Mouse (Mus musculus) liver, embryonic 12.5 days (tissue): ENCODE data around the gene Asb2. TPM values are rescaled to one million over a fixed set of nuclear protein-coding genes. Genes with fewer than 3 reads are reported as not detected.

Experiments
- ATAC-seq: fragments of 200-750 bp; cut with Nextera tagmentation; 2 replicates; pipeline ENCODE4 v1.8.0; 2017; ENCODE audit warnings: moderate number of reproducible peaks, mild to moderate bottlenecking, moderate library complexity
- H3K27ac ChIP-seq: fragments of 300-500 bp; sonication (generic); 2 replicates; pipeline ENCODE4 v1.5.1; 2016; ENCODE audit warnings: mild to moderate bottlenecking
- H3K27me3 ChIP-seq: fragments of 300-500 bp; sonication (generic); replicated peaks from 2 replicates; pipeline ENCODE4 v1.6.1; 2016; ENCODE audit warnings: mild to moderate bottlenecking, moderate library complexity
- H3K36me3 ChIP-seq: fragments of 300-500 bp; sonication (generic); 2 replicates; pipeline ENCODE4 v1.6.1; 2016; ENCODE audit warnings: mild to moderate bottlenecking, moderate library complexity
- H3K4me1 ChIP-seq: fragments of 300-500 bp; sonication (generic); 2 replicates; pipeline ENCODE4 v1.6.1; 2016
- H3K4me2 ChIP-seq: fragments of 300-500 bp; sonication (generic); 2 replicates; pipeline ENCODE4 v1.6.1; 2016; ENCODE audit warnings: mild to moderate bottlenecking, moderate library complexity
- H3K4me3 ChIP-seq: fragments of 300-500 bp; sonication (generic); 2 replicates; pipeline ENCODE4 v1.5.1; 2016; ENCODE audit warnings: mild to moderate bottlenecking, moderate library complexity
- H3K9ac ChIP-seq: fragments of 300-500 bp; sonication (generic); 2 replicates; pipeline ENCODE4 v1.6.1; 2016; ENCODE audit warnings: mild to moderate bottlenecking, moderate library complexity
- H3K9me3 ChIP-seq: fragments of 300-500 bp; sonication (generic); replicated peaks from 2 replicates; pipeline ENCODE4 v1.6.1; 2016; ENCODE audit warnings: mild to moderate bottlenecking, moderate library complexity
- WGBS: fragments of 180-500 bp; shearing (Covaris S2); methylation state at CpG from one replicate; pipeline ENCODE4 v1.1.7; 2016; ENCODE audit not compliant: insufficient replicate concordance; 5-methylcytosine and 5-hydroxymethylcytosine counted together
- polyA plus RNA-seq: library from polyadenylated mRNA; unstranded; fragments of >200 nt; fragmentation: Nextera tagmentation; extraction: Ambion mirVana; gene quantifications from 2 replicates; pipeline ENCODE4 v1.2.1, GENCODE M21; 2016

Gene Asb2
- polyA plus RNA-seq, 1 experiment from 2014 or later: 1.1 TPM

GRCm38 (mm10) chr12:103313871-103314639 is 41.7 kb downstream of the Asb2 start:
- Histone ChIP-seq H3K27ac (no peak overlapping the region), H3K36me3 (no peaks in the 10 kb centered on the region), H3K27me3 (peaks cover 53% of the 10 kb centered on the region), H3K4me1 (no peaks in the 10 kb centered on the region), H3K4me2 (no peak overlapping the region), H3K4me3 (no peak overlapping the region), H3K9ac (no peak overlapping the region), H3K9me3 (0 out of 2 replicates have a peak, but pooled peaks cover 8% of the 10 kb centered on the region)
- 63% methylated on average over 21 of the region's 21 CpGs for WGBS
- ATAC-seq: no peak

DNA sequence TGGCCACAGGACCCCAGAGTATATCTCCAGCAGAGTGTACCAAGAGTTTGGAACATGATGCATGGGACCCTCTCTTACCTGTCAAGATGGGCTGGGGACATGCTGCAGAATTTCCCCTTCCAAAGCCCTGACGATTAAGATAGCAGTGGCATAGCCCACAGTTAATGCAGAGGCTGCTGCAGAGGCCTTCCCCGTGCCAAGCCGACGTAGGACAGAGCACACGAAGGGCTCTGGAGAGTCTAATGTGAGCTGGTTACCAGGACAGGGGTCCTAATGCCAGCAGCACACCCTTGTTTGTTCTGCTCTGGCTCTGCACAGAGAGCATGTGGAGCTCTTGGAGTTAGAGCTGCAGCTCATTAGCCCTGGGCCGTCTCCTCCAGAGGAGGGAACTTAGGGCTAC is 42.5 kb downstream of the Asb2 start:
- H3K4me3 ChIP-seq: no peak overlapping the region
- H3K4me1 ChIP-seq: no peaks in the 10 kb centered on the region
- WGBS: 72% methylated on average over 6 of the region's 6 CpGs
- no peaks in the 10 kb centered on the region for H3K36me3 ChIP-seq
- ATAC-seq: no peak
- 0 out of 2 replicates have a peak, but pooled peaks cover 8% of the 10 kb centered on the region for H3K9me3 ChIP-seq
- no peak overlapping the region for H3K9ac ChIP-seq
- no peak overlapping the region for H3K27ac ChIP-seq
- no peak overlapping the region for H3K4me2 ChIP-seq
- peaks cover 53% of the 10 kb centered on the region for H3K27me3 ChIP-seq

- H3K4me1 ChIP-seq: no peaks in the 10 kb centered on the region
- no peak for ATAC-seq
- H3K36me3 ChIP-seq: no peaks in the 10 kb centered on the region
- H3K27me3 ChIP-seq: peaks cover 45% of the 10 kb centered on the region
- H3K9ac ChIP-seq: no peak overlapping the region
- no peak overlapping the region for H3K4me3 ChIP-seq
- WGBS: 63% methylated on average over 8 of the region's 8 CpGs
- H3K9me3 ChIP-seq: 0 out of 2 replicates have a peak, but pooled peaks cover 8% of the 10 kb centered on the region
- H3K27ac ChIP-seq: no peak overlapping the region
- H3K4me2 ChIP-seq: no peak overlapping the region
Measured at GRCm38 (mm10) chr12:103311921-103312320, 43.9 kb downstream of the Asb2 start.

GRCm38 (mm10) chr12:103310744-103311267 is 45.0 kb downstream of the Asb2 start, which contains the start of gene Fam181a:
Fam181a (plus strand) TSS chr12:103310975.
- Histone ChIP-seq H3K27ac (no peak within 1 kb of the TSS), H3K4me1 (no peaks in the 10 kb centered on the region), H3K36me3 (no peaks in the 10 kb centered on the region), H3K4me3 (no peak within 1 kb of the TSS), H3K27me3 (peaks cover 34% of the 10 kb centered on the region), H3K9ac (no peak within 1 kb of the TSS), H3K4me2 (no peak within 1 kb of the TSS), H3K9me3 (0 out of 2 replicates have a peak, but pooled peaks cover 8% of the 10 kb centered on the region)
- WGBS: 43% methylated on average over 2 of the region's 2 CpGs
- ATAC-seq: no peak

GRCm38 (mm10) chr12:103306720-103307119 is 49.1 kb downstream of the Asb2 start:
- no peak for ATAC-seq
- Histone ChIP-seq H3K4me1 (no peaks in the 10 kb centered on the region), H3K4me3 (no peak overlapping the region), H3K9ac (no peak overlapping the region), H3K36me3 (no peaks in the 10 kb centered on the region), H3K27me3 (no peaks in the 10 kb centered on the region), H3K4me2 (no peak overlapping the region), H3K9me3 (0 out of 2 replicates have a peak, but pooled peaks cover 8% of the 10 kb centered on the region), H3K27ac (no peak overlapping the region)
- 23% methylated on average over 3 of the region's 3 CpGs for WGBS

DNA sequence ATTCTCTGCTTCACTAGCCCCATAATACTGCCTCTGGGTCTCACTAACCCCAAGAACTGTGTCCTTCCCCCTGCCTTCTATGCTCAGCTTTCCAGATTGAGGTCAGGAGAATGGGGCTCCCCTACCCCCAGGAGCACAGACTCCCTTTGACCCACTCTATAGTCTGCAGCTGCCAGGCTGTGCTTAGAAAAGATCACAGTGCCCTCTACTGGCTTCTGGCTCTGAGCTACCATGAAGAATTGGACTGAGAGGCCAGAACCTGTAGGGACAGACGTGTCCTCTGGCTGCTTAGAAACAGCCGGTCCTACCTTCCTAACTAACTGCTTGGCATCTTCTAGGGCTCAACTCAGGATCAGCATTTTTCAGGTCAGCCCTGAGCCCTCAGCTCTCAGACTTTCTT is 49.6 kb downstream of the Asb2 start:
- Histone ChIP-seq H3K27ac (no peak overlapping the region), H3K4me1 (no peaks in the 10 kb centered on the region), H3K9ac (no peak overlapping the region), H3K4me2 (no peak overlapping the region), H3K36me3 (no peaks in the 10 kb centered on the region), H3K27me3 (no peaks in the 10 kb centered on the region), H3K4me3 (no peak overlapping the region), H3K9me3 (0 out of 2 replicates have a peak, but pooled peaks cover 8% of the 10 kb centered on the region)
- 21% methylated on average over 2 of the region's 2 CpGs for WGBS
- ATAC-seq: no peak

DNA sequence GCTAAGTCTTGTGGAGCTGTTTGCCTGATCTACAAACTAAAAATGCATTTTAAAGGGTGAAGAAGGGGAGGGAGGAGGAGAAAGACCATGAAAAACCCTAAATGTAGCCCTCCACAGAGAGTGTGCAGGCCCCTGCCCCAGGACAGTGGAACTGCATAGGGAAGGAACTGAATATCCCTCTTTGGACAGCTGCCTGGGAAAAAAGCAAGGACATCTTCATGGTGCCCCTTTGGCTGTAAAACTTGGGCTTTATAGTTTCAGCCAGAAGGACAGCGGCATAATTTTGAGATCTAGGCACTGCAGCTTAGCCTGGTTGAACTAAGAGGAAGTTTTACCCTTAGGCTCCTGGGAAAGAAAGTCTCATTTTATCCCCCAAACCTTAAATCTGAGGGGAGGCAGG is 52.8 kb downstream of the Asb2 start:
- H3K27me3 ChIP-seq: no peaks in the 10 kb centered on the region
- H3K36me3 ChIP-seq: no peaks in the 10 kb centered on the region
- ATAC-seq: no peak
- H3K27ac ChIP-seq: no peak overlapping the region
- H3K9me3 ChIP-seq: no peaks in the 10 kb centered on the region
- WGBS: 88% methylated on average over 1 of the region's 1 CpGs
- no peak overlapping the region for H3K4me3 ChIP-seq
- H3K9ac ChIP-seq: no peak overlapping the region
- no peak overlapping the region for H3K4me2 ChIP-seq
- H3K4me1 ChIP-seq: no peaks in the 10 kb centered on the region

DNA sequence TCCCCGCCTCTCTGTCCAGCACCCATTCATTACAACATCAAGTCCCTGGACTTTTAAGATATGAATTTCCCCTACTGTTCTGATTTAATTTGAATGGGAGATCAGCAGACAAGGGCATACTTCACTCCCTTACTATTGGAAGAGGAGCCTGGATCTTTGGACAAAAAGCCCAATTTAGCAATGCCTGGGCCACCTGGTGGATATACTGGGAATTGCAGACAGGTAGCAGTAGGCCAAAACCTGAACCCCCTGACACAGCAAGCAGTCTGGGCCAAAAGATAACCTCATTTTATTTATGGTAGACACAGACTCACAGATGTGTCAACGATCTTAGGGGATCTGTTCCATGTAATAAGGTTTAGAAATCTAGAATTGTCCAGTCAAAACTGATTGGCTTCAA is 54.2 kb downstream of the Asb2 start:
- no peaks in the 10 kb centered on the region for H3K27me3 ChIP-seq
- ATAC-seq: no peak
- H3K4me3 ChIP-seq: no peak overlapping the region
- no peak overlapping the region for H3K4me2 ChIP-seq
- no peak overlapping the region for H3K27ac ChIP-seq
- WGBS: 40% methylated on average over 2 of the region's 2 CpGs
- H3K36me3 ChIP-seq: no peaks in the 10 kb centered on the region
- H3K9ac ChIP-seq: no peak overlapping the region
- no peaks in the 10 kb centered on the region for H3K4me1 ChIP-seq
- no peaks in the 10 kb centered on the region for H3K9me3 ChIP-seq

DNA sequence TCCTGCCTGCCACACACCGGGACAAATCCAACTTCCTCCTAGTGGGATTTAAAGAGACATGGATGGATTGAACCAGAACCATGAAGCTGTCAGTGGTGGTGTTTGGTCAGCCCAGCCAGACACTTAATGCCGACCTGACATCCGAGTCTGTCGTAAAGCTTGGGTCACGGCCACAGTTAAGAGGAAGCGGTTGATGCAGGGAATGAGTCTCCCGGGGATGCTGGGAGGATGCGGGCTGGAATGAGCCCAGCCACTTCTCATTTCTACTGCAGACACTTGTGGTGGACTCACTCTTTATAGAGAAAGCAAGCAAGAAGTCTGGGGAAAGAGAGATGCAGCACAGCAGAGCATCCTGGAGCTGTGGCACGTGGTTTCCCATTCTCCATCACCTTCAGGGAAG is 55.3 kb downstream of the Asb2 start:
- Histone ChIP-seq H3K9me3 (no peaks in the 10 kb centered on the region), H3K4me1 (no peaks in the 10 kb centered on the region), H3K4me3 (no peak overlapping the region), H3K36me3 (no peaks in the 10 kb centered on the region), H3K4me2 (no peak overlapping the region), H3K27me3 (no peaks in the 10 kb centered on the region), H3K27ac (no peak overlapping the region), H3K9ac (no peak overlapping the region)
- 60% methylated on average over 9 of the region's 9 CpGs for WGBS
- ATAC-seq: no peak

GRCm38 (mm10) chr12:103296292-103296691 is 59.5 kb downstream of the Asb2 start:
- ATAC-seq: no peak
- no peak overlapping the region for H3K4me2 ChIP-seq
- H3K27ac ChIP-seq: no peak overlapping the region
- no peaks in the 10 kb centered on the region for H3K36me3 ChIP-seq
- no peaks in the 10 kb centered on the region for H3K27me3 ChIP-seq
- no peak overlapping the region for H3K9ac ChIP-seq
- H3K4me1 ChIP-seq: no peaks in the 10 kb centered on the region
- no peak overlapping the region for H3K4me3 ChIP-seq
- 30% methylated on average over 4 of the region's 4 CpGs for WGBS
- H3K9me3 ChIP-seq: no peaks in the 10 kb centered on the region

- Histone ChIP-seq H3K9ac (no peak overlapping the region), H3K36me3 (no peaks in the 10 kb centered on the region), H3K4me2 (no peak overlapping the region), H3K27ac (no peak overlapping the region), H3K4me1 (no peaks in the 10 kb centered on the region), H3K4me3 (no peak overlapping the region), H3K27me3 (no peaks in the 10 kb centered on the region), H3K9me3 (no peaks in the 10 kb centered on the region)
- no peak for ATAC-seq
- WGBS: 60% methylated on average over 3 of the region's 3 CpGs
Measured at GRCm38 (mm10) chr12:103292366-103292765, 63.4 kb downstream of the Asb2 start.

GRCm38 (mm10) chr12:103287276-103287675 is 68.5 kb downstream of the Asb2 start:
- WGBS: 38% methylated on average over 4 of the region's 4 CpGs
- H3K36me3 ChIP-seq: no peaks in the 10 kb centered on the region
- H3K4me1 ChIP-seq: no peaks in the 10 kb centered on the region
- H3K27me3 ChIP-seq: no peaks in the 10 kb centered on the region
- no peak overlapping the region for H3K4me2 ChIP-seq
- H3K9me3 ChIP-seq: no peaks in the 10 kb centered on the region
- no peak for ATAC-seq
- no peak overlapping the region for H3K27ac ChIP-seq
- H3K4me3 ChIP-seq: no peak overlapping the region
- H3K9ac ChIP-seq: no peak overlapping the region
